In genomic region chr3:20892916-20893430, GRCm38 (mm10) we compare ENCODE assay signal across 28 mouse cellular contexts.
DNase-seq lines count a peak whose midpoint lies in the region; ATAC-seq and TF ChIP-seq lines count a peak whose summit lies in the region.
"Had no signal": no experiment of that assay in that cellular context is flagged by ENCODE, and none has a peak within 500 bp of the region (broad histone marks: within the 10 kb centered on the region; RNA-seq: fewer than 3 reads in every experiment).

No protein-coding gene starts in this region.

- no peaks in the 10 kb centered on the region for H3K27me3 ChIP-seq in kidney, embryonic 14.5 days (ENCODE audit: control insufficient read depth, insufficient read depth, low read length)
- H3K27me3 ChIP-seq: embryonic facial prominence, embryonic 12.5 days; forebrain, embryonic 15.5 days; hindbrain, embryonic 15.5 days had no signal

- WGBS in kidney, embryonic 14.5 days = 23% methylated on average over 1 of the region's 1 CpGs

- DNase-seq in left cerebral cortex, adult 2 months (ENCODE audit: extremely low spot score in 1 of 2, low spot score in 2 of 2) = no peak
- no peak for DNase-seq in left cerebral cortex, postnatal 4 days
- DNase-seq in left cerebral cortex, postnatal 14 days (ENCODE audit: low spot score in 2 of 2) = peak; percentile 12 to 43
- no peak for DNase-seq in natural killer cell, adult 2 months (ENCODE audit: low spot score in 2 of 2)
- DNase-seq: adrenal gland, adult 2 months; adrenal gland, postnatal 36 days; B cell, adult 2 months; cerebellum, adult 8-10 months; cerebellum, postnatal 36 days; embryo, embryonic 11 days; gastrocnemius, postnatal 14 days; heart, postnatal 14 days; kidney, adult 11 months; kidney, postnatal 36 days; layer of hippocampus, postnatal 36 days; liver; lung, adult 2 months; lung, postnatal 10 days; midbrain, embryonic 14.5 days had no signal

- no peak for TF ChIP-seq POLR2A in cortical plate, adult 2 months (IDR thresholded peaks at IDR 0.05; ENCODE audit: extremely low read depth, insufficient read depth, low read length)

- intact Hi-C loops in left cerebral cortex, adult 2 months (cut with DNase I) = loop anchor here (5.0 to 10.0 kb wide), 6 partner anchors 71 to 672 kb away; no protein-coding TSS in a partner anchor
- intact Hi-C loops in left cerebral cortex, postnatal 4 days (cut with DNase I) = no loop called here
- intact Hi-C loops in left cerebral cortex, postnatal 14 days (cut with DNase I) = no loop called here

- H3K9me3 ChIP-seq in kidney, embryonic 14.5 days (ENCODE audit: control insufficient read depth, low read length) = no peaks in the 10 kb centered on the region
- H3K9me3 ChIP-seq: embryonic facial prominence, embryonic 12.5 days; forebrain, embryonic 15.5 days; hindbrain, embryonic 10.5 days; hindbrain, embryonic 15.5 days had no signal

- no peak overlapping the region for H3K9ac ChIP-seq in kidney, embryonic 14.5 days (ENCODE audit: low read depth, low read length)
- H3K9ac ChIP-seq: embryonic facial prominence, embryonic 12.5 days; forebrain, embryonic 15.5 days; hindbrain, embryonic 15.5 days; liver, embryonic 14.5 days had no signal

- H3K4me3 ChIP-seq in left cerebral cortex, adult 2 months = no peak overlapping the region
- H3K4me3 ChIP-seq in cortical plate, adult 2 months (ENCODE audit: insufficient read depth, low read length) = no peak overlapping the region
- H3K4me3 ChIP-seq in kidney, embryonic 14.5 days (ENCODE audit: low read length) = no peak overlapping the region
- H3K4me3 ChIP-seq: embryonic facial prominence, embryonic 12.5 days; forebrain, embryonic 15.5 days; hindbrain, embryonic 10.5 days; hindbrain, embryonic 15.5 days had no signal

- H3K36me3 ChIP-seq in kidney, embryonic 14.5 days (ENCODE audit: control insufficient read depth, insufficient read depth, low read length) = no peaks in the 10 kb centered on the region
- H3K36me3 ChIP-seq: embryonic facial prominence, embryonic 12.5 days; forebrain, embryonic 15.5 days; hindbrain, embryonic 10.5 days; hindbrain, embryonic 15.5 days had no signal

- H3K27ac ChIP-seq in left cerebral cortex, adult 2 months = peak overlapping the region; percentile 85
- 0 out of 2 replicates have a peak overlapping the region, but pooled peaks have one; percentile 56 for H3K27ac ChIP-seq in cortical plate, adult 2 months (ENCODE audit: insufficient read depth, low read length)
- H3K27ac ChIP-seq in kidney, embryonic 14.5 days (ENCODE audit: low read depth, low read length) = no peak overlapping the region
- H3K27ac ChIP-seq: embryonic facial prominence, embryonic 12.5 days; forebrain, embryonic 15.5 days; hindbrain, embryonic 10.5 days; hindbrain, embryonic 15.5 days; liver, embryonic 14.5 days; macrophage had no signal

- no peak for ATAC-seq in kidney, embryonic 14.5 days (ENCODE audit: low FRiP score, low TSS enrichment)
- ATAC-seq: forebrain, embryonic 15.5 days; inflammation-experienced regulatory T-cells, adult 6 months had no signal

- H3K4me1 ChIP-seq in cortical plate, adult 2 months (ENCODE audit: control insufficient read depth, insufficient read depth, low read length) = peaks cover 2% of the 10 kb centered on the region; the same call in 1 of the 2 replicates
- no peaks in the 10 kb centered on the region for H3K4me1 ChIP-seq in kidney, embryonic 14.5 days (ENCODE audit: control insufficient read depth, insufficient read depth, low read length)
- H3K4me1 ChIP-seq: embryonic facial prominence, embryonic 12.5 days; forebrain, embryonic 15.5 days; hindbrain, embryonic 10.5 days; hindbrain, embryonic 15.5 days had no signal

- TF ChIP-seq CTCF in left cerebral cortex, adult 2 months (IDR thresholded peaks at IDR 0.05) = no peak
- no peak for TF ChIP-seq CTCF in cortical plate, adult 2 months (IDR thresholded peaks at IDR 0.05; ENCODE audit: extremely low read depth, insufficient read depth, low read length)

- H3K4me2 ChIP-seq in kidney, embryonic 14.5 days (replicated peaks; ENCODE audit: low read depth, low read length) = no peak overlapping the region
- H3K4me2 ChIP-seq: embryonic facial prominence, embryonic 12.5 days; forebrain, embryonic 15.5 days; hindbrain, embryonic 15.5 days had no signal

Comparison
In these comparisons a context has a peak if more than half of its experiments do, and no peak if none do; other contexts are left out.
1. DNase-seq: peak in left cerebral cortex, postnatal 14 days (2 of 2); none in left cerebral cortex, adult 2 months (0 of 2), left cerebral cortex, postnatal 4 days (single experiment) and natural killer cell, adult 2 months (0 of 2).